Mouse (Mus musculus) testis, adult 2 months (tissue): ENCODE results near the gene Mtln. TPM values are rescaled to one million over a fixed set of nuclear protein-coding genes. Genes with fewer than 3 reads are reported as not detected.

Experiments
- H3K27ac ChIP-seq: fragments of 200-500 bp; 2 replicates; pipeline ENCODE4 v1.5.1; 2012; ENCODE audit warnings: low read depth, low read length; ENCODE audit not compliant: control insufficient read depth, insufficient read depth
- H3K27me3 ChIP-seq: fragments of 200-500 bp; 2 replicates; pipeline ENCODE4 v1.6.1; 2012; ENCODE audit warnings: mild to moderate bottlenecking, low read length, moderate library complexity; ENCODE audit not compliant: control insufficient read depth, insufficient read depth
- H3K36me3 ChIP-seq: fragments of 200-500 bp; 2 replicates; pipeline ENCODE4 v1.6.1; 2012; ENCODE audit warnings: mild to moderate bottlenecking, low read length; ENCODE audit not compliant: control insufficient read depth, insufficient read depth
- H3K4me1 ChIP-seq: fragments of 200-500 bp; 2 replicates; pipeline ENCODE4 v1.6.1; 2012; ENCODE audit warnings: low read length; ENCODE audit not compliant: control insufficient read depth, insufficient read depth
- H3K4me3 ChIP-seq: fragments of 200-500 bp; 2 replicates; pipeline ENCODE4 v1.5.1; 2012; ENCODE audit warnings: low read depth, mild to moderate bottlenecking, low read length, moderate library complexity, mixed read lengths; ENCODE audit not compliant: control insufficient read depth
- CTCF ChIP-seq: fragments of 200-500 bp; IDR thresholded peaks from 2 replicates; pipeline ENCODE4 v1.5.1; 2012; ENCODE audit warnings: low read depth, mild to moderate bottlenecking, inconsistent platforms, low read length, moderate library complexity; ENCODE audit not compliant: control insufficient read depth, insufficient read depth, insufficient replicate concordance
- POLR2A ChIP-seq: fragments of 200-500 bp; IDR thresholded peaks from 2 replicates; pipeline ENCODE4 v1.6.1; 2012; ENCODE audit warnings: low read depth, mild to moderate bottlenecking, inconsistent platforms, low read length, moderate library complexity; ENCODE audit not compliant: control insufficient read depth
- polyA plus RNA-seq: library from polyadenylated mRNA; depleted of rRNA; stranded (reverse); fragments of >200 nt; gene quantifications from 2 replicates; pipeline ENCODE4 v1.2.3, GENCODE M21; 2012

Mtln gene
- polyA plus RNA-seq, 1 experiment, result 7.7 TPM

DNA sequence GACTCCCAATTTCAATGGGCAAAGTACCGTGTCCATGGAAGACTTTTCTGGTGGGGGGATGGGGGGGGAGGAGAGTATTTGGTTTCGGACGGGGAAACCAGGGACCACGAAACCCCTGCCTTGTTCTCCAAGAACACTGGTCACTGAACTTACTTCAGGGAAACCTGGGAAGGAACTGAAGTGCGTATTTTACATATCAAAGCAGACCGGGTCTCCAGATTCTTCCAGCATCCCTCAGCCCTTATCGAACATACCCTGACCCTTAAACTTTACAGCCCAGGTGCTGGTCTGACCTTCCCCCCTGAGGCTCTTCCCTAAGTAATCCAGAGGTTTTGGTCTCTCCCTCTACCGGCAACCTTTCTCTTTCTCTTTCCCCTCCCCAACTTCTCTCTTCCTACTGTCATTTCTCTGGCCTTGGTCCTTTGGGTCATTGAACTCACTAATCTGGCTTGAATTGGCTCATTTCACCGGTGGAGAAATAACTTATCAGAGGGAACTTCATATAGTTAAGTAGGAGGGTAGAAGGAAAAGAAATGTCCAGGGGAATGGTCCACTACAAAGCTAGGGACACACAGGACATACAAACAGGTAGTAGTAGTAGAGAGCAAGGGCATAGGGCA, 2.5 kb downstream of the Mtln start:
- Histone ChIP-seq H3K4me1 (peaks cover 4% of the 10 kb centered on the region), H3K27ac (peak overlapping the region; percentile 99), H3K36me3 (peaks cover 1% of the 10 kb centered on the region; the same call in 1 of the 2 replicates), H3K4me3 (peak overlapping the region; percentile 96), H3K27me3 (no peaks in the 10 kb centered on the region)
- TF ChIP-seq POLR2A (no peak), CTCF (no peak)

DNA sequence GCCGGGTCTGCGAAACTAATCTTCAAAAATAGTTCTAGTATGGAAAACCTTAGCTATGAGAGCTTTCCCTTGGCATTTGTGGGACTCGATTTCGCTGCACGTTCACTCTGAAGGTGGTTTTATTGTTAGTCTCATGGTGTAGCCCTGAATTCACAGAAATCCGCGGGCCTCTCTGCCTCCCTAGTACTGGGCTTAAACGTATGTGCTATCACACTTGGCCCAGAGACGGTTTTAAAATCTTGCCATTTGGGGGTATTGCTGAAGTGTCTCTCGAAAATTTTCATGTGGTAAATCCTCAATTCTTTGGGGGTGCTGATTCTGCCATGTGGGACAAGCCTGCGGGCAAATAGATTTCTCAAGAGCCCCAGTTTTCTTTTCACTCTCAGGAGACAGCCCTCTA, 3.1 kb downstream of the Mtln start:
- Histone ChIP-seq H3K36me3 (peaks cover 1% of the 10 kb centered on the region), H3K27me3 (no peaks in the 10 kb centered on the region), H3K4me3 (peak overlapping the region; percentile 96), H3K27ac (peak overlapping the region; percentile 99), H3K4me1 (peaks cover 4% of the 10 kb centered on the region)
- TF ChIP-seq POLR2A (no peak), CTCF (no peak)

DNA sequence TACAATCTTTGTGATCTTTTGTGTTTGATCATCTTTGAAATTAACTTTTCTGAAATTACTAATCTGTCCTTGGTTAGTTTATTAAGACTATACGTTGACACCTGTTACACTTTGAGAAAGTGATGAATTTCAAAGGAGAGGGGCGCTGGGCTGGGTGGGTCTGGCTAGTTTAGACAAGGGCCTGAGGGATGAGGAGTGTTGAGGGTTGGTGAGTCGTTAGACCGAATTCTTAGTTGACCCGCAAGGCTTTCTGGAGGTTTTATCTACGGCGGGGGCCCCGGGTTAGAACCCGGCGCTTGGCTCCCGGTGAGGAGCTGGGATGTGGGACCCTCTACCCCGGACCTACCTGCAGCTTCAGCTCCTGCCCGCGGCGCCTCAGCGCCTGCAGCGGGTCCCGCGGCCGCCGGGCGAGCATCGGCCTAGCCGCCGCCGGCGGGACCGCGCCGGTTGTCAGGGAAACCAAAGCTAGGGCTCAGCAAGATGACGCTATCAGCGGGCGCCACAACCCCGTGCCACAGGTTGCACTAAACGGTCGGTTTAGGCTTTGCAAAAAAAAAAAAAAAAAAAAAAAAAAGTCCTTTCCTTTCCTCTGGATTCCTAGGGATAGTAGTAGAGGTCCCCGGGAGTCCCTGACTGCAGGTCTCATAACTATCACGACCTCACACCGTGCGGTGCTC, 3.7 kb downstream of the Mtln start, which contains the start of gene Nphp1:
Nphp1 (minus strand) TSS at position 458 of the 677 bp plus-strand sequence.
- peak; percentile 93 for TF ChIP-seq POLR2A
- TF ChIP-seq CTCF, result no peak
- H3K4me3 ChIP-seq, result peak within 1 kb of the TSS; percentile 96
- no peaks in the 10 kb centered on the region for H3K27me3 ChIP-seq
- H3K27ac ChIP-seq, result peak within 1 kb of the TSS; percentile 99
- peaks cover 1% of the 10 kb centered on the region for H3K36me3 ChIP-seq
- peaks cover 4% of the 10 kb centered on the region for H3K4me1 ChIP-seq

DNA sequence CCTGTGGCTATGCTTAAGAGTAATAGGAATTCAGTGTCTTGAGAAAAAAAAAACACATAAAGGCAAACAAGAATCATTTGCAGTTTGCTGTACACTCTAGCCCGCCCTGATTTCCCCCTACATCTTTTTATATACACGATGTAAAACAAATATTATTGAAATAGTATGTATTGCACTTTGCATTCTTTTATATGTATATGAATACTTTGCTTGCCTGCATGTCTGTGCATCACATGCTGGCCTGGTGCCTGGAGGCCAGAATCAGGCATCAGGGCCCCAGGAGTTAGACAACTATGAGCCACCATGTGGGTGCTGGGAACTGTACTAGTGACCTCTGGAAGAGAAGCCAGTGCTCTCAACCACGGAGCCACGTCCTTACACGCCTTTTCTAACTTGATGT, 5.1 kb downstream of the Mtln start:
- H3K27me3 ChIP-seq, result no peaks in the 10 kb centered on the region
- peaks cover 1% of the 10 kb centered on the region for H3K36me3 ChIP-seq
- peak overlapping the region; percentile 53 for H3K4me3 ChIP-seq
- peaks cover 4% of the 10 kb centered on the region for H3K4me1 ChIP-seq
- no peak overlapping the region for H3K27ac ChIP-seq
- TF ChIP-seq CTCF (no peak), POLR2A (no peak)

DNA sequence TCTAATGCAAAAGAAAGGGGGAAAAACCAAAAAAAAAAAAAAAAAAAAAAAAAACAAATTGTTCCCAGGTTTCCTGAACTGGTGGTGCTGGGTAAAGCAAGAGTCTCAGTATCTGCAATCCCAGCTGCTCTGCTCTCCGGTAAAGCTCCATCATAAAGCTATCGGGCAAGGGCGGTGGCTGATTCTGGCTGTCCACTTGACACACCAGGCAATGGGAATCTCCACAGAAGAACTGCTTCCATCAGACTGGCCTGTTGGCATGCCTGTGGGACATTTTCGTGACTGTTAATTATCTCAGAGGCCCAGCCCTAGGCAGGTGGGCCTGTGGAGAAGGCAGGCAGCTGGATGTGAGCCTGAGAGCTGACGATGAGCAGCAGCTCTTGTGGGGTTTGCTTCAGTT, 13.8 kb downstream of the Mtln start:
- H3K27me3 ChIP-seq, result no peaks in the 10 kb centered on the region
- no peaks in the 10 kb centered on the region for H3K4me1 ChIP-seq
- H3K4me3 ChIP-seq, result no peak overlapping the region
- H3K36me3 ChIP-seq, result peaks cover 4% of the 10 kb centered on the region
- TF ChIP-seq POLR2A (no peak), CTCF (no peak)
- H3K27ac ChIP-seq, result no peak overlapping the region

DNA sequence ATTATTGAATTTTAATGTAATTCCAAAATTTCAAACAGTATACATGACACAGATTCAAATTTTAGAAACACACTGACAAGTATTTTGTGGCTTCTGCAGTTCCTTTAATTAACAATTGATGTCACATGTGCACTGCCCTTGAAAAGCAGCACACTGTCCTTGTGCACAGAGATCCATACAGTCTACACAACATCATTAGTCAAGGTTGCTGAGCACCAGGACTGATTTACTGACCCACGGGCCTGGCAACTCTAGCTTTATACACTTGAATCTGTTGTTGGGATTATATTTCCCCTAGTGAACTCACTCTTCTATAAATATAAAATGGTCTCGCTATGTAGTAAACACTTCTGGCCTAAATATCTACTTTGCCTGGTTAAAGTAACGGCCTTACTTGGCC, 17.3 kb downstream of the Mtln start:
- H3K27ac ChIP-seq, result no peak overlapping the region
- no peak overlapping the region for H3K4me3 ChIP-seq
- peaks cover 7% of the 10 kb centered on the region for H3K36me3 ChIP-seq

DNA sequence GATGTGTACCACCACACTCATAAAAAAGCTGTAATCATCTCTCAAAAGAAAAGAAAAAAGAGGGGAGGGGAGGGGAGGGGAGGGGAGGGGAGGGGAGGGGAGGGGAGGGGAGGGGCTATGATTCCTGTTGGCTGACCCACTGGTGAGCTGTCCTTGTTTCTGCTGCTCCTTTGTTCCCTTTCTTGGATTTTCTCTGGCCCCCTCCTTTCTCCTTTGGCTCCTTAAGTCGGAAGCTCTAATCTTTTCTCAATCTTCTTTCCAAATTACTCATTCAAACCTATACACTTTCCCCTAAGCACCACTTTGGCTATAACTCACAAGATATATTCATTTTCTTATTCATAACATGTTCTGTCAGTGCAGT, 17.7 kb downstream of the Mtln start:
- Histone ChIP-seq H3K27ac (no peak overlapping the region), H3K4me3 (no peak overlapping the region)
- TF ChIP-seq CTCF (no peak), POLR2A (no peak)

More for the DNA sequence above, 17.3 kb downstream of the Mtln start:
- TF ChIP-seq CTCF, result no peak
- TF ChIP-seq POLR2A, result no peak
- no peaks in the 10 kb centered on the region for H3K27me3 ChIP-seq
- H3K4me1 ChIP-seq, result no peaks in the 10 kb centered on the region

More for the DNA sequence above, 17.7 kb downstream of the Mtln start:
- no peaks in the 10 kb centered on the region for H3K27me3 ChIP-seq
- no peaks in the 10 kb centered on the region for H3K4me1 ChIP-seq
- peaks cover 7% of the 10 kb centered on the region for H3K36me3 ChIP-seq
